Mouse (Mus musculus): ENCODE data around the gene Gadd45a.
"Not testable (repeated sequence)": the region's sequence is repeated elsewhere in the genome, so short reads cannot be mapped to it uniquely, and the experiment has no call there.

Gadd45a gene

GRCm38 (mm10) chr6:67019001-67019400 lies 18.3 kb downstream of the Gadd45a start:
- DNase-seq (ENCODE audit: low read depth) = not testable (repeated sequence)

GRCm38 (mm10) chr6:67018365-67018764 lies 18.9 kb downstream of the Gadd45a start:
- DNase-seq (ENCODE audit: low read depth) = no peak

GRCm38 (mm10) chr6:67016520-67017111 lies 20.6 kb downstream of the Gadd45a start:
- no peak for DNase-seq (ENCODE audit: low read depth)

- DNase-seq (ENCODE audit: low read depth) = no peak
Observed at GRCm38 (mm10) chr6:67015739-67016519, 21.3 kb downstream of the Gadd45a start.

GRCm38 (mm10) chr6:67014679-67015075 lies 22.6 kb downstream of the Gadd45a start:
- no peak for DNase-seq (ENCODE audit: low read depth)

GRCm38 (mm10) chr6:67013949-67014678 lies 23.1 kb downstream of the Gadd45a start:
- peak; percentile 31 for DNase-seq (ENCODE audit: low read depth)

- no peak for DNase-seq (ENCODE audit: low read depth)
Observed at GRCm38 (mm10) chr6:67013293-67013948, 23.8 kb downstream of the Gadd45a start.

- no peak for DNase-seq (ENCODE audit: low read depth)
Observed at GRCm38 (mm10) chr6:67011217-67011518, 26.1 kb downstream of the Gadd45a start.

GRCm38 (mm10) chr6:67010370-67011216 lies 26.7 kb downstream of the Gadd45a start:
- DNase-seq (ENCODE audit: low read depth) = no peak

GRCm38 (mm10) chr6:67009888-67010287 lies 27.4 kb downstream of the Gadd45a start:
- no peak for DNase-seq (ENCODE audit: low read depth)

- no peak for DNase-seq (ENCODE audit: low read depth)
Observed at GRCm38 (mm10) chr6:66999800-67000199, 37.5 kb downstream of the Gadd45a start.

- no peak for DNase-seq (ENCODE audit: low read depth)
Observed at GRCm38 (mm10) chr6:66998645-66999044, 38.6 kb downstream of the Gadd45a start.

- DNase-seq (ENCODE audit: low read depth) = no peak
Observed at GRCm38 (mm10) chr6:66996257-66996656, 41.0 kb downstream of the Gadd45a start.

- no peak for DNase-seq (ENCODE audit: low read depth)
Observed at GRCm38 (mm10) chr6:66995825-66996224, 41.4 kb downstream of the Gadd45a start.

GRCm38 (mm10) chr6:66994981-66995380 lies 42.3 kb downstream of the Gadd45a start:
- no peak for DNase-seq (ENCODE audit: low read depth)

- no peak for DNase-seq (ENCODE audit: low read depth)
Observed at GRCm38 (mm10) chr6:66992786-66993185, 44.5 kb downstream of the Gadd45a start.

GRCm38 (mm10) chr6:66992232-66992631 lies 45.0 kb downstream of the Gadd45a start:
- no peak for DNase-seq (ENCODE audit: low read depth)

GRCm38 (mm10) chr6:66989518-66989917 lies 47.7 kb downstream of the Gadd45a start:
- no peak for DNase-seq (ENCODE audit: low read depth)

- DNase-seq (ENCODE audit: low read depth) = no peak
Observed at GRCm38 (mm10) chr6:66989037-66989436, 48.2 kb downstream of the Gadd45a start.

GRCm38 (mm10) chr6:66988363-66988762 lies 48.9 kb downstream of the Gadd45a start:
- DNase-seq (ENCODE audit: low read depth) = no peak

GRCm38 (mm10) chr6:66987643-66988042 lies 49.6 kb downstream of the Gadd45a start:
- no peak for DNase-seq (ENCODE audit: low read depth)

- no peak for DNase-seq (ENCODE audit: low read depth)
Observed at GRCm38 (mm10) chr6:66986063-66986462, 51.2 kb downstream of the Gadd45a start.
